Mouse (Mus musculus) C2C12 (cell line): ENCODE results near the gene Tex22.

ENCODE experiments used
- CTCF ChIP-seq: IDR thresholded peaks from one replicate; pipeline ENCODE4 v1.5.1; 2011; ENCODE audit not compliant: control insufficient read depth, insufficient read depth, insufficient read length
- MAX ChIP-seq: IDR thresholded peaks from one replicate; pipeline ENCODE4 v1.6.1; 2011; ENCODE audit warnings: mild to moderate bottlenecking, control low read depth
- MYOD1 ChIP-seq: IDR thresholded peaks from one replicate; pipeline ENCODE4 v1.6.1; 2011; ENCODE audit warnings: low read depth; ENCODE audit not compliant: control insufficient read depth, insufficient read length

- TF ChIP-seq CTCF (no peak), MYOD1 (no peak), MAX (no peak)
These were observed 26.2 kb upstream of the Tex22 start for GRCm38 (mm10) chr12:113048103-113048502.
